Mouse (Mus musculus) midbrain, embryonic 15.5 days (tissue): ENCODE data around the gene Sgsm3. TPM values are rescaled to one million over a fixed set of nuclear protein-coding genes. Genes with fewer than 3 reads are reported as not detected.
"Not testable (repeated sequence)": the region's sequence is repeated elsewhere in the genome, so short reads cannot be mapped to it uniquely, and the experiment has no call there.

Experiments used
- ATAC-seq: fragments of 200-750 bp; cut with Nextera tagmentation; replicated peaks from 2 replicates; pipeline ENCODE4 v1.8.0; 2017; ENCODE audit warnings: moderate TSS enrichment
- H3K27ac ChIP-seq: fragments of 300-500 bp; sonication (generic); 2 replicates; pipeline ENCODE4 v1.5.1; 2015; ENCODE audit warnings: mild to moderate bottlenecking, inconsistent platforms
- H3K27me3 ChIP-seq: fragments of 300-500 bp; sonication (generic); replicated peaks from 2 replicates; pipeline ENCODE4 v1.6.1; 2015; ENCODE audit warnings: inconsistent platforms
- H3K36me3 ChIP-seq: fragments of 300-500 bp; sonication (generic); replicated peaks from 2 replicates; pipeline ENCODE4 v1.6.1; 2015; ENCODE audit warnings: inconsistent platforms
- H3K4me1 ChIP-seq: fragments of 300-500 bp; sonication (generic); 2 replicates; pipeline ENCODE4 v1.6.1; 2015; ENCODE audit warnings: inconsistent platforms
- H3K4me2 ChIP-seq: fragments of 300-500 bp; sonication (generic); 2 replicates; pipeline ENCODE4 v1.6.1; 2015; ENCODE audit warnings: inconsistent platforms, mild to moderate bottlenecking, moderate library complexity
- H3K4me3 ChIP-seq: fragments of 300-500 bp; sonication (generic); 2 replicates; pipeline ENCODE4 v1.5.1; 2015; ENCODE audit warnings: mild to moderate bottlenecking, inconsistent platforms
- H3K9ac ChIP-seq: fragments of 300-500 bp; sonication (generic); 2 replicates; pipeline ENCODE4 v1.6.1; 2015; ENCODE audit warnings: mild to moderate bottlenecking, inconsistent platforms
- H3K9me3 ChIP-seq: fragments of 300-500 bp; sonication (generic); 2 replicates; pipeline ENCODE4 v1.6.1; 2016; ENCODE audit warnings: inconsistent platforms
- WGBS: fragments of 180-500 bp; shearing (Covaris S2); methylation state at CpG from one replicate; pipeline ENCODE4 v1.1.7; 2015; ENCODE audit warnings: mixed read lengths; 5-methylcytosine and 5-hydroxymethylcytosine counted together
- polyA plus RNA-seq: library from polyadenylated mRNA; unstranded; fragments of >200 nt; fragmentation: Nextera tagmentation; extraction: Ambion mirVana; gene quantifications from 2 replicates; pipeline ENCODE4 v1.2.1, GENCODE M21; 2015

The Sgsm3 gene
- 82.5 and 82.6 TPM in 2 replicates for polyA plus RNA-seq

GRCm38 (mm10) chr15:80977620-80978334 is at the start of gene Sgsm3:
Sgsm3 (plus strand) TSS chr15:80977765.
- Histone ChIP-seq H3K9ac (peak within 1 kb of the TSS; percentile 67), H3K36me3 (no peaks in the 10 kb centered on the region), H3K4me3 (peak within 1 kb of the TSS; percentile 78), H3K4me2 (peak within 1 kb of the TSS; percentile 76), H3K27me3 (no peaks in the 10 kb centered on the region), H3K4me1 (peaks cover 13% of the 10 kb centered on the region), H3K9me3 (no peaks in the 10 kb centered on the region), H3K27ac (peak within 1 kb of the TSS; percentile 75)
- peak; percentile 97 for ATAC-seq
- WGBS = under 1% methylated on average over 67 of the region's 67 CpGs

GRCm38 (mm10) chr15:80928811-80929355 is 48.7 kb upstream of the Sgsm3 start:
- 0 out of 2 replicates have a peak, but pooled peaks have one; percentile 14 for ATAC-seq
- WGBS = 84% methylated on average over 20 of the region's 20 CpGs
- Histone ChIP-seq H3K4me1 (no peaks in the 10 kb centered on the region), H3K27me3 (no peaks in the 10 kb centered on the region), H3K4me2 (no peak overlapping the region), H3K27ac (no peak overlapping the region), H3K9me3 (no peaks in the 10 kb centered on the region), H3K36me3 (peaks cover 40% of the 10 kb centered on the region), H3K4me3 (no peak overlapping the region), H3K9ac (no peak overlapping the region)

GRCm38 (mm10) chr15:80930048-80930571 is 47.5 kb upstream of the Sgsm3 start:
- ATAC-seq = no peak
- Histone ChIP-seq H3K36me3 (peaks cover 34% of the 10 kb centered on the region), H3K4me3 (no peak overlapping the region)

GRCm38 (mm10) chr15:80930676-80931320 is 46.8 kb upstream of the Sgsm3 start:
- not testable (repeated sequence) for ATAC-seq, H3K9me3 ChIP-seq, H3K27me3 ChIP-seq, H3K4me3 ChIP-seq, H3K4me1 ChIP-seq, H3K4me2 ChIP-seq, H3K9ac ChIP-seq, H3K27ac ChIP-seq
- H3K36me3 ChIP-seq = peaks cover 31% of the 10 kb centered on the region
- 93% methylated on average over 23 of the region's 23 CpGs for WGBS

More at GRCm38 (mm10) chr15:80930048-80930571, 47.5 kb upstream of the Sgsm3 start:
- Histone ChIP-seq H3K27ac (no peak overlapping the region), H3K27me3 (no peaks in the 10 kb centered on the region), H3K4me2 (no peak overlapping the region), H3K9ac (no peak overlapping the region), H3K9me3 (no peaks in the 10 kb centered on the region), H3K4me1 (no peaks in the 10 kb centered on the region)
- 25% methylated on average over 14 of the region's 16 CpGs for WGBS

GRCm38 (mm10) chr15:80931345-80931960 is 46.1 kb upstream of the Sgsm3 start:
- H3K27me3 ChIP-seq = no peaks in the 10 kb centered on the region
- H3K4me1 ChIP-seq = no peaks in the 10 kb centered on the region
- H3K36me3 ChIP-seq = peaks cover 25% of the 10 kb centered on the region
- no peak overlapping the region for H3K4me2 ChIP-seq
- WGBS = 94% methylated on average over 9 of the region's 9 CpGs
- H3K27ac ChIP-seq = no peak overlapping the region
- no peaks in the 10 kb centered on the region for H3K9me3 ChIP-seq
- ATAC-seq = no peak
- no peak overlapping the region for H3K9ac ChIP-seq
- no peak overlapping the region for H3K4me3 ChIP-seq

- no peak for ATAC-seq
Measured at GRCm38 (mm10) chr15:80934841-80935240, 42.7 kb upstream of the Sgsm3 start.

GRCm38 (mm10) chr15:80936686-80937085 is 40.9 kb upstream of the Sgsm3 start:
- no peak overlapping the region for H3K4me2 ChIP-seq
- H3K36me3 ChIP-seq = peaks cover 3% of the 10 kb centered on the region; the same call in 1 of the 2 replicates
- no peaks in the 10 kb centered on the region for H3K4me1 ChIP-seq
- no peaks in the 10 kb centered on the region for H3K27me3 ChIP-seq
- no peak overlapping the region for H3K9ac ChIP-seq
- H3K27ac ChIP-seq = no peak overlapping the region
- ATAC-seq = no peak
- 74% methylated on average over 3 of the region's 3 CpGs for WGBS
- H3K9me3 ChIP-seq = no peaks in the 10 kb centered on the region
- no peak overlapping the region for H3K4me3 ChIP-seq

More at GRCm38 (mm10) chr15:80934841-80935240, 42.7 kb upstream of the Sgsm3 start:
- Histone ChIP-seq H3K9me3 (no peaks in the 10 kb centered on the region), H3K4me3 (no peak overlapping the region), H3K9ac (no peak overlapping the region), H3K27ac (no peak overlapping the region), H3K4me1 (no peaks in the 10 kb centered on the region), H3K27me3 (no peaks in the 10 kb centered on the region), H3K36me3 (peaks cover 4% of the 10 kb centered on the region; the same call in 1 of the 2 replicates), H3K4me2 (no peak overlapping the region)
- 94% methylated on average over 5 of the region's 5 CpGs for WGBS

- H3K27me3 ChIP-seq = no peaks in the 10 kb centered on the region
- no peak overlapping the region for H3K9ac ChIP-seq
- no peaks in the 10 kb centered on the region for H3K9me3 ChIP-seq
- no peak overlapping the region for H3K27ac ChIP-seq
- 75% methylated on average over 4 of the region's 4 CpGs for WGBS
- no peaks in the 10 kb centered on the region for H3K4me1 ChIP-seq
- no peaks in the 10 kb centered on the region for H3K36me3 ChIP-seq
- no peak overlapping the region for H3K4me3 ChIP-seq
- no peak for ATAC-seq
- H3K4me2 ChIP-seq = no peak overlapping the region
Measured at GRCm38 (mm10) chr15:80938615-80939014, 39.0 kb upstream of the Sgsm3 start.

- Histone ChIP-seq H3K27me3 (no peaks in the 10 kb centered on the region), H3K9ac (no peak overlapping the region), H3K36me3 (no peaks in the 10 kb centered on the region), H3K9me3 (no peaks in the 10 kb centered on the region), H3K27ac (no peak overlapping the region), H3K4me2 (no peak overlapping the region), H3K4me1 (no peaks in the 10 kb centered on the region), H3K4me3 (no peak overlapping the region)
- no peak for ATAC-seq
- 56% methylated on average over 5 of the region's 5 CpGs for WGBS
Measured at GRCm38 (mm10) chr15:80939401-80939800, 38.2 kb upstream of the Sgsm3 start.

- 80% methylated on average over 6 of the region's 6 CpGs for WGBS
- H3K4me1 ChIP-seq = no peaks in the 10 kb centered on the region
Measured at GRCm38 (mm10) chr15:80941468-80942040, 36.0 kb upstream of the Sgsm3 start.

GRCm38 (mm10) chr15:80945851-80946250 is 31.7 kb upstream of the Sgsm3 start:
- no peaks in the 10 kb centered on the region for H3K27me3 ChIP-seq

More at GRCm38 (mm10) chr15:80941468-80942040, 36.0 kb upstream of the Sgsm3 start:
- no peaks in the 10 kb centered on the region for H3K27me3 ChIP-seq
- no peak for ATAC-seq
- H3K9ac ChIP-seq = no peak overlapping the region
- H3K9me3 ChIP-seq = no peaks in the 10 kb centered on the region
- H3K4me2 ChIP-seq = no peak overlapping the region
- H3K4me3 ChIP-seq = no peak overlapping the region
- H3K27ac ChIP-seq = no peak overlapping the region
- no peaks in the 10 kb centered on the region for H3K36me3 ChIP-seq

More at GRCm38 (mm10) chr15:80945851-80946250, 31.7 kb upstream of the Sgsm3 start:
- Histone ChIP-seq H3K36me3 (no peaks in the 10 kb centered on the region), H3K27ac (no peak overlapping the region), H3K9ac (no peak overlapping the region), H3K4me1 (peaks cover 14% of the 10 kb centered on the region), H3K4me2 (no peak overlapping the region), H3K4me3 (no peak overlapping the region), H3K9me3 (no peaks in the 10 kb centered on the region)
- WGBS = 62% methylated on average over 3 of the region's 3 CpGs
- no peak for ATAC-seq
